Mouse (Mus musculus) stomach, postnatal 0 days (tissue): ENCODE results near the gene Olfr617.

ENCODE experiments used
- CTCF ChIP-seq: IDR thresholded peaks from 2 replicates; pipeline ENCODE4 v1.5.1; 2016; ENCODE audit warnings: antibody characterized with exemption, low read depth, mild to moderate bottlenecking, moderate library complexity
- EP300 ChIP-seq: optimal IDR thresholded peaks from 2 replicates; pipeline ENCODE3; 2016; ENCODE audit warnings: antibody characterized with exemption

- TF ChIP-seq CTCF (no peak), EP300 (no peak)
Measured at GRCm38 (mm10) chr7:103569043-103569442, 3.8 kb upstream of the Olfr617 start, which contains the start of gene Olfr616.
